Mouse (Mus musculus): ENCODE data around the gene Cdc37l1.

DNA sequence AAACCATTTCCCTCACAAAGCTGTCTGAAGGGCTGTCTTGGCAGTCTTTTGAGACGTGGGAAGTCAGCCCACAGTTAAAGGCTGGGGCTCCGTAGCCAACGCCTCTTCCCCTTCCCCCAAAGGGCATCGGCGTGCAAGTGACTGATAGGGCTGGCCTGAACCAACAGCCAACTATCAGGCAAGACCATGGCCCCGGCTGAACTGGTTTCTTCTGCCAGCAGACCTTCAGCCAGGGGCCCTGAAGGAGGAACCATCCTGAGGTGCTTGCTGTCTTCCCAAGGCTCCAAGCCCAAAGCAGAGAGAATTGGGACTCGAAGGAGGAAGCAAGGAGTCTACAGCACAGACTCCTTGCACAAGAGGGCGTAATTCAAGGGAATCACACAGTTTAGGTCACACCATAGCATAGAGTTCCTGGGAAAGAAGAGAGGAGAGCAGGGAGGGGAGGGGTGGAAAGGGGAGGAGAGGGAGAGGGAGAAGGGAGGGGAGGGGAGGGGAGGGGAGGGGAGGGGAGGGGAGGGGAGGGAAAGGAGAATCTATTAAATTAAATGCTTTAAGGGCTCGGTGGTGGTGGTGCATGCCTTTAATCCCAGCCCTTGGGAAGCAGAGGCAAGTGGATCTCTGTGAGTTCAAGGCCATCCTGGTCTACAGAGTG is 74.4 kb downstream of the Cdc37l1 start:
- TF ChIP-seq CTCF (IDR thresholded peaks at IDR 0.05; ENCODE audit: borderline replicate concordance, control insufficient read depth, extremely low read depth, insufficient read depth, low read length, poor library complexity) (0 out of 2 replicates have a peak, but pooled peaks have one; percentile 16), POLR2A (IDR thresholded peaks at IDR 0.05; ENCODE audit: control insufficient read depth, extremely low read depth, insufficient read depth, low read length, poor library complexity) (no peak)

Measured in thymus, adult 2 months (tissue).